Mouse (Mus musculus): Measurements from ENCODE around the gene Rnf31.

Gene Rnf31

DNA sequence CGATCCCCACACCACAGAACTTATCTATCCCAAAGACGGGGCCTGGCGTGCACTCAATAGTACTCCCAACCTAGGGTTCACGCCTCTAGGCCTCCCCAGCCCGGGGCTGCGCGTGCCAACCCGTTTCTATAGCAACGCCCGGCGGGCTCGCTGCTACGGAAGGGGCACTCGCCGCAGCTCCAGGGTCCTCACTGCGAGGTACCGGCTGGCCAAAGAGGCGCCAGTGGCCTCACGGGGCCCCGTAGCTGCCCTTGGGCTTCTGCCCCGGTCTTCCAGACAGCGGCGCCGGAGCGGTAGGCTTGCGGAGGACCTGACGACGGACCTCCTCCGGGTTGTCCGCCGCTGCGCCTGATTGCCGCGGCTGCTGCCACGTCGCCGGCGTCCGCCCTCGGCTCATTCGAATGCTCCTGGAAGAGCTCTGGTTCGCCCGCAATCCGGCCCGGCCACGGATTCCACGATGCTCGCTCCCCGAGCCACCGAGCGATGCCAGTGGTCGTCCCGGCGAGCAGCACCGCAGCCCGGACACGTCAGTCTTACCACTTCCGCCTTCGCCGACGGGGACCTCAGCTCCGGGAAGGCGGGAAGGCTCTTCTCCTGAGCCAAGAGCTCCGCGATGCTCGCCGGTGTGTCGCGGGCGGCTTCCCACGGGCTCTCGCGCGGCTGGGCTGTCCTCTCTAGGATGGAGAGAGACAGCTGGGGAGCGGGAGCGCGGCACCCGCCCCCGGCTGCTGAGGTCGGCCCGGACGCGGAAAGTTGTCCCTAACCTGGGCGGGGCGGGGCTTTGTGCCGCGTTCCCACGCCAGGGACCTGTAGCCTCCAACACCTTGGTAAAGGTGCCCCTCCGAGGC, 51.8 kb downstream of the Rnf31 start, which contains the start of gene Tm9sf1:
Tm9sf1 (minus strand) TSS at position 747 of the 848 bp plus-strand sequence.
- Histone ChIP-seq H3K27me3 (ENCODE audit: insufficient read depth, low read length) (no peaks in the 10 kb centered on the region), H3K36me3 (ENCODE audit: insufficient read depth, low read length) (peaks cover 40% of the 10 kb centered on the region), H3K9me3 (ENCODE audit: low read length) (no peaks in the 10 kb centered on the region), H3K4me1 (replicated peaks; ENCODE audit: low read depth, low read length) (peaks cover 58% of the 10 kb centered on the region), H3K4me3 (replicated peaks; ENCODE audit: low read length) (peak within 1 kb of the TSS; percentile 96)
- no peak for TF ChIP-seq CTCF (conservative IDR thresholded peaks at IDR 0.05; ENCODE audit: low read length)
- no peak for TF ChIP-seq POU5F1 (IDR thresholded peaks at IDR 0.05; ENCODE audit: borderline replicate concordance, low read length)
- TF ChIP-seq NANOG (IDR thresholded peaks at IDR 0.05; ENCODE audit: borderline replicate concordance, low read length) = no peak

DNA sequence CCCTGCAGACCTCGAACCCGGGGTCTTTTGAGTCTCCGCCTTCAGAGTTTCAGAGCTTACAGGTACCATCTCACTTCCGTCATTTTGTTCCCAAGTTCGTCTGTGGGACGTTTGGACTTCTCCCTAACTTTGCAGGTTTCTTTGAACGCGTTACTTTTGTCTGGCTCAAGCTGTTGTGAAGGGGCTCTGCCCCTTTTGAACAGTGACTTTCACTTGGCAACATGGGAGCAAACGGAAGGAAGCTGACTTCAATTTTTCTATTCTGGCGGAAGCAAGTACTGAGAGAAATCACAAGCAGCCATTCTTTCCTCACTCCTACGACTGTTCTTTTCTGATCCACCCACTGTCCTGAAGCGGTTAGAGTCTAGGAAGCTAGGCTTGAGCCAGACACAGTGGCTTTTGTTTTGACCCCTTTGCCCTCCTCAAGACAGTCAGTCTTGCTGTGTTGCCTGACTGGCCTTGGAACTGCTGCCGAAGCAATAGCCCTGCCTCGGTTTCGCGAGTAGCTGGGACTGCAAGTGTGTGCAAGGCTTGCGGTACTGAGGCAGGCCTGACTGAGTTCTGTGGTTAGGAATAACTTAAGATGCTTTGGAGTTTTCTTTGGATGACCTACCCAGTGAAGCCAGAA, 52.9 kb downstream of the Rnf31 start:
- H3K4me3 ChIP-seq (replicated peaks; ENCODE audit: low read length) = peak overlapping the region; percentile 96
- H3K27me3 ChIP-seq (ENCODE audit: insufficient read depth, low read length) = no peaks in the 10 kb centered on the region
- TF ChIP-seq POU5F1 (IDR thresholded peaks at IDR 0.05; ENCODE audit: borderline replicate concordance, low read length) = no peak
- TF ChIP-seq CTCF (conservative IDR thresholded peaks at IDR 0.05; ENCODE audit: low read length) = no peak
- TF ChIP-seq NANOG (IDR thresholded peaks at IDR 0.05; ENCODE audit: borderline replicate concordance, low read length) = no peak
- H3K36me3 ChIP-seq (ENCODE audit: insufficient read depth, low read length) = peaks cover 30% of the 10 kb centered on the region
- no peaks in the 10 kb centered on the region for H3K9me3 ChIP-seq (ENCODE audit: low read length)
- peaks cover 58% of the 10 kb centered on the region for H3K4me1 ChIP-seq (replicated peaks; ENCODE audit: low read depth, low read length)

DNA sequence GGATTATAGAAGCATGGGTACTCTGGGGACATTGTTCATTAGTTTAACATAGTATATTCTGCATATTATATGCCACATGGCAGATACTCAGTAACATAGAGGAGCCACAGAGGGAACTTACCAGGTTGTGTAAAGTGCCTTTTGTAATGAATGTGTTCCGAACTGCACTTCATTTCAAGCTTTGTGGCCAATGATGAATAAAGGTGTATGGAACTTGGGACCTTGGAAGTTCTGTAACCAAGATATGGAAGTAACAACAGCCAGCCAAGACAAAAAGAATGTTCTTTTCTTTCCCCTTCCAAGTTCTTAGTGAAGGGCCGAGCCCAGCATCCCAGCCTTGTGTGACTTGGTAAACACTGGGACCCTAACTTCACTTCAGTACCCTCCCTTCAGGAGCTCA, 58.4 kb downstream of the Rnf31 start, which contains the start of gene Tssk4:
Tssk4 (plus strand) TSS at position 301 of the 400 bp plus-strand sequence.
- Histone ChIP-seq H3K9me3 (ENCODE audit: low read length) (no peaks in the 10 kb centered on the region), H3K4me1 (replicated peaks; ENCODE audit: low read depth, low read length) (peaks cover 25% of the 10 kb centered on the region), H3K4me3 (replicated peaks; ENCODE audit: low read length) (no peak within 1 kb of the TSS), H3K36me3 (ENCODE audit: insufficient read depth, low read length) (peaks cover 7% of the 10 kb centered on the region), H3K27me3 (ENCODE audit: insufficient read depth, low read length) (peaks cover 16% of the 10 kb centered on the region)
- TF ChIP-seq NANOG (IDR thresholded peaks at IDR 0.05; ENCODE audit: borderline replicate concordance, low read length) (no peak), CTCF (conservative IDR thresholded peaks at IDR 0.05; ENCODE audit: low read length) (no peak), POU5F1 (IDR thresholded peaks at IDR 0.05; ENCODE audit: borderline replicate concordance, low read length) (no peak)

DNA sequence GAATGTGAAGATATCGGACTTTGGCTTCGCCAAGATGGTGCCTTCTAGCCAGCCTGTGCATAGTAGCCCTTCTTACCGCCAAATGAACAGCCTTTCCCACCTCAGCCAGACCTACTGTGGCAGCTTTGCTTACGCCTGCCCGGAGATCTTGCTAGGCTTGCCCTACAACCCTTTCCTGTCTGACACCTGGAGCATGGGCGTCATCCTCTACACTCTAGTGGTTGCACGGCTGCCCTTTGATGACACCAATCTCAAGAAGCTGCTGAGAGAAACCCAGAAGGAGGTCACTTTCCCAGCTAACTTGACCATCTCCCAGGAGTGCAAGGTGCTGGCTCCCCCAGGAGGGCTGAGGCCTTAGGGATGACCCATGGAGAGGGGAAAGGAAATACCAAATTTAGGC, 60.0 kb downstream of the Rnf31 start:
- no peak overlapping the region for H3K4me3 ChIP-seq (replicated peaks; ENCODE audit: low read length)
- no peak for TF ChIP-seq CTCF (conservative IDR thresholded peaks at IDR 0.05; ENCODE audit: low read length)
- TF ChIP-seq NANOG (IDR thresholded peaks at IDR 0.05; ENCODE audit: borderline replicate concordance, low read length) = no peak
- TF ChIP-seq POU5F1 (IDR thresholded peaks at IDR 0.05; ENCODE audit: borderline replicate concordance, low read length) = no peak
- H3K4me1 ChIP-seq (replicated peaks; ENCODE audit: low read depth, low read length) = peaks cover 12% of the 10 kb centered on the region
- peaks cover 18% of the 10 kb centered on the region for H3K27me3 ChIP-seq (ENCODE audit: insufficient read depth, low read length)
- H3K36me3 ChIP-seq (ENCODE audit: insufficient read depth, low read length) = peaks cover 1% of the 10 kb centered on the region
- H3K9me3 ChIP-seq (ENCODE audit: low read length) = no peaks in the 10 kb centered on the region

Measured in E14TG2a.4 (cell line).